Mouse (Mus musculus) forelimb bud, embryonic 11.5 days (tissue): ENCODE data around the gene Fhl3.
A peak's percentile ranks its signal among the peaks of the same experiment; 100 is the strongest.

ENCODE experiments used
- DNase-seq: peaks from one replicate; pipeline ENCODE4 v3.0.0-alpha.2; 2012; ENCODE audit warnings: low read depth, low spot score

Gene Fhl3

DNA sequence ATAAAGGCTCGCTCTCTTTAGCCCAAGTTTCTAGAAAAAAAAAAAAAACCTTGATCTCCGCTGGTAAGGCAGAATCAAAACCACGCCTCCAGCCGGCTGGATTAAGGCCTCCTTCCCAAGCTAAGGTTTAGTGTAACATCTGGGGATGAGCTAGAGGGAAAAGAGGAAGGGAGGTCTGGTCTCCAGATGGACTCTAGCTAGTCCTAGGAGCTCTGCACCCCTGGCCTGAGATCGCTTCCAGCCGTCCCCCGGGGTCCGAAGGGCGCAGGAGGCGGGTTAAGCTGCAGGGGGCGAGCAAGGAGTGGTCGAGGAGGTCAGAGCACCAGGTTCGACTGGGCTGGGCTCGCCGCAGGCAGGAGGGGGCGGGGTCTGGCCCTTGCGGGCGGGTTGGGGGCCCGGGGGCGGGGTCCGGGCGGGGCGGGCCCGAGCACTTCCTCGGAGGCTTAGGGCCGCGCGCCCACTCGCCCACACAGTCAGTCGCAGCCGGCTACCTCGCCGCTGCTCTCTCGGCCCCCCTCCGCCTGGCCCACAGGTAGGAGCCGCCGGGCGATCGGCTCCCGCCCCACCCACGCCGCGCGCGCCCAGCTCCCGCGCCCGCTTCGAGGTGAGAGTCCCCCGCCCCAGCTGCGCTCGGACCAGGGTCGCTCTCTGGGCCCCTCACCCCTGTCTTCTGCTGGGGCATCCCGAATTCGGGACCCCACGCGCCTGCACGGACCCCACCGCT lies at the start of gene Fhl3:
Fhl3 (plus strand) TSS at position 454 of the 724 bp plus-strand sequence.
- DNase-seq, result peak; percentile 86

DNA sequence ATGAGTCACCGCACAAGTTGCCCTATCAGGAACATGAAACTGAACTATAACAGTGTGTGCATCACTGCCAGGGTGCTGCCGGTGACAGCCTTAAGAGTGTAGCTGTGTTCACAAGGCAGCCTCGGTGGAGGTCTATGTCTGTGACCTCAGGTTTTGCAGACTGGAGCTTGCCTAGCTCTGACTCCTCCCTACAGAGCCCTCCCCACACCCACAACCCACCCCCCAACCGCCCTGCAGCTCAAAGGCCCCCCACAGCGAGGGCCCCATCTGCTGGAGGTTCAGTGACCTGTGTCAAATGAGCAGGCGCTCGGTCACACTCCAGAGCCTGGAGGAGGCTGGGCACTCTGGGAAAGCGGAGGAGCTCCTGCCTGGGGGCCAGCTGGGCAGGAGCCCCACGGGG lies 47.6 kb upstream of the Fhl3 start:
- no peak for DNase-seq

DNA sequence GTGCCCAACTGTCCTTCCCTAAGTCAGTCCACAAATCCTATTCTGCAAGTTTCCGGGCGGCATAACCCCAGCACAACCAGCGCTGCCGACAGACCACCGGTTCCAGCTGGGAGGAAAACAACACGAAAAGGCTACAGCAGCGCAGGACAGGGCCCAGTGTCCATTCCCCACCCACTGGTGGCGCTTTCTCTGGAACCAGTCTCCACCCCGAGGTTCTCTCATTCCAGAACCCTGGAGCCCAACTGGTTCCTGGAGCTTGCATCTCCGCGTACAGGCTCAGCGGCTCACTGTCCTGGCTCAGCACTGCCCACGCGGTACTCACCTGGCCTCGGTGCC lies 44.0 kb upstream of the Fhl3 start, which contains the start of gene Pou3f1:
Pou3f1 (plus strand) TSS at position 290 of the 336 bp plus-strand sequence.
- DNase-seq, result no peak

DNA sequence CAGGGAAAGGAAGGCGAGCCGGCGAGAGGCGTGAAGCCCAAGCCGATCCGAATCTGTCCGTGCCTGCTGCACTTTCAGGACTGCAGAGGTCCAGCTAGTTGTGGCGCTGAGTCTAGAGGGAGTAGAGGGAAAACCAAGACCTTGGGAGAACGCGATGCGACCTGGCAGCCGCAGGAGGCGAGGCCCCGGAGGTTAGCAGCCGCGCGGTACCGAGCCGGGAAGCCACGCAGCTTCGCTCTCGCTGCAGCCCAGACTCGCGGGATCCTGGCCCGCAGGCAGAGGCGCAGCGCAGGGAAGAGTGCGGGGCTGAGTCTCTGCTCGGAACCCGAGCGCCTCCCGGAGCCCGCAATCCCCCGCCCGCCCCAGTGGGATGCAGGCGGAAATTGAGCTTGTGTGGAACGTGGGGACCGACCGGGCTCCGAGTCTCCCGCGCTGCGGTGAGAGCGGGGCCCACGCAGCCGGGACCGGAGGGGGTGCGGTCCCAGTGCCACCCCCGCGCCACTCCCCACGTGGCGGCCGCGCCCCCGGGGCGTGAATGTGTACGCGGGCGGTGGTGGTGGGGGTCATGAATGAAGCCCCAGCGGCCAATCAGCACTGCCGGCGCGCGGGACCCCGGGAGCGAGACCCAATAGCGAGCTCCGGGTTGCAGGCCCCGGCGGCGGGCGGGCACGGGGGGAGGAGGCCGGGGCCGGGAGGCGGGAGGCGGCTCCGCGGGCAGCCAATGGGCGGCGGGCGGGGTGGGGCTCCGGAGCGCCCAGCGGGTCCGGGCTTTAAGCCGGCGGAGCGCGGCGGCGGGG lies 43.4 kb upstream of the Fhl3 start:
- DNase-seq, result peak; percentile 73

DNA sequence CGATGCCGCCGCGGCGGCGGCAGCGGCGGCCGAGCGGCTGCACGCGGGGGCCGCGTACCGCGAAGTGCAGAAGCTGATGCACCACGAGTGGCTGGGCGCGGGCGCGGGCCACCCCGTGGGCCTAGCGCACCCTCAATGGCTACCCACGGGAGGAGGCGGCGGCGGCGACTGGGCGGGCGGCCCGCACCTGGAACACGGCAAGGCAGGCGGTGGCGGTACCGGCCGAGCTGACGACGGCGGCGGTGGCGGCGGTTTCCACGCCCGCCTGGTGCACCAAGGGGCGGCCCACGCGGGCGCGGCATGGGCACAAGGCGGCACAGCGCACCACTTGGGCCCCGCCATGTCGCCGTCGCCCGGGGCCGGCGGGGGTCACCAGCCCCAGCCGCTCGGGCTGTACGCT lies 42.7 kb upstream of the Fhl3 start:
- DNase-seq, result no peak

DNA sequence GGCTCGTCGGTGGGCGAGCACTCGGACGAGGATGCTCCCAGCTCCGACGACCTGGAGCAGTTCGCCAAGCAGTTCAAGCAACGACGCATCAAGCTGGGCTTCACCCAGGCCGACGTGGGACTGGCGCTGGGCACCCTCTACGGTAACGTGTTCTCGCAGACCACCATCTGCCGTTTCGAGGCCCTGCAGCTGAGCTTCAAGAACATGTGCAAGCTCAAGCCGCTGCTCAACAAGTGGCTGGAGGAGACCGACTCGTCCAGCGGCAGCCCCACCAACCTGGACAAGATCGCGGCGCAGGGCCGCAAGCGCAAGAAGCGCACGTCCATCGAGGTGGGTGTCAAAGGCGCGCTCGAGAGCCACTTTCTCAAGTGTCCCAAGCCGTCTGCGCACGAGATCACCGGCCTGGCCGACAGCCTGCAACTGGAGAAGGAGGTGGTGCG lies 42.1 kb upstream of the Fhl3 start:
- DNase-seq, result no peak

DNA sequence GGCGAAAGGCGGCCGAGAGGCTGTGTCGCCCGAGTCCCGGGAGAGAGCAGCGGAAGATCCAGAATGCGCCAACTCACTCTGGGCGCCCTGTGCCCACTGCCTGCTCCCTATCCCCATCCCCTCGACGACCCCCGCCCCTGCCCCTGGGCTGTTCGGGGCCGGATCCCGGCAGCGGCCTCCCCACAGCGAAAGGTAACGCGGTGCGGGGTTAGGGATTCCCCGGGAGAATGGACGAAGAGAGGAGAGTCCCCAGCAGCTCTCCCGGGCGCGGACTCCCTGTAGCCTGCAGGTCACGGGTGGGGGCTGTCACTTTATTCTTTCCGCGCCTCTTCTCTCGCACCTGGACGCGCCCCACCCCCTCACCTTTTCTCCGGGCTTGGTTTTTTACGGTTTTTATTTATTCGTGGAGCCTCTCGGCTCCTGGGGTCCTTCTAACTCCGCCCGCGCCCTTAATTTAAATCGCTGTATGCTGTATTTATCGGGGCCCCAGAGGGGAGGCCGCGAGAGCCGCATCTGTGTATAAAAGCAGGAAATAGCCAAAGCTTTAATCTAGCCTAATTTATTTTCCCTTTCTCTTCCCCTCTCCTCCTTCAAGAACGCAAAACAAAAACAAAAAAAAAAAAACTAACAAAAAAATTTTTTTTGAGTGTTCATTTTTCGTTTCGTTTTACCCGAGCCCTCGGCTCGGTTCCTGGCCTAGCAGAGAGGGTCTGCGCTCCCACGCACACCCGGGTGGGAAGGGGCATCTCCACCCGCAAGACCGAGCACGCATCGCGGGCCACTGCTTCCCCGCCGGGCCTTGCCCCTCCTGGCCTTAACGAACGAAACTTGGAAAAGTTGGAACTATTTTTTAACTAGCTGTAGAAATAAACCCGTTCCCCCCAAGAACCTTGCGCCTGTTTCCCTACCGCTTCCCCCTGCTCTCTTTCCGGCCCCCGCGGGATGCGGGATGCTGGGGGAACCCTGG lies 41.0 kb upstream of the Fhl3 start:
- no peak for DNase-seq

DNA sequence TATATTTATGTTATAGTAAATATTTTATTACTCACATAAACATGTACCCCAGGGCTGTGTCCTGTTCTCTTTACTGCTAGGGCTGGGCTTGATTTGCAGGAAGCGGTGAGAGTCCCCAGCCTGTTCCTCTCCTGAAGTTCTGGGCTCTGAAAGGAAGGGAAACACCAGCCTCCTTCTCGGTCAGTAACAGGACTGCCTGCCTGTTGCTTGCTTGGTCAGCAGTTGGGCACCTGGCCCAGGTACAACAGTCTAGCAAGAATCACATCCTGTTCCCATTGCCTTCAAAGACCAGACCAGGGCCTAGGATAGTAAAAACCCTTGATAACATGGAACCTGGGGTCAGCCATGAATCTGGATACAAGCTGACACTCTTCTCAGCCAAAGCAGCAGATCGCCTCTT lies 39.9 kb upstream of the Fhl3 start:
- DNase-seq, result no peak

DNA sequence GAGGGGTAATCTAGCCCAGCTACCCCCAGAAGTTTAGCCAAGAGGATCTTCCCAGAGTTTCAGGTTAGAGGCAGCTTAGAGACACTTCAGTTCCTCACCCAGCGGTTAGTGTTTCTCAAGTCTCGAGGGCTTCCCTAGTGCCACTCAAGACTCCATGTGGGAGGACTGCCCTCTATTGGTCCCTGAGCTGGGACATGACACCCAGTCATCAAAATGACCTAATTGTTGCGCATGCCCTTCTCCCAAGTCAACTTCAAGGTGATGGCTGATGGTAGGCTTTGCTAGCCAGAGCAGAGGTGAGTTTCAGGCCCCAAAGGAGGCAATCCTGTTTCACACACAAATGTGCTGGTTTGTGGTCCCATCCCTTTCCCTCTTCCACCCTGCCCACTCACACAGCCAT lies 37.5 kb upstream of the Fhl3 start:
- DNase-seq, result no peak

DNA sequence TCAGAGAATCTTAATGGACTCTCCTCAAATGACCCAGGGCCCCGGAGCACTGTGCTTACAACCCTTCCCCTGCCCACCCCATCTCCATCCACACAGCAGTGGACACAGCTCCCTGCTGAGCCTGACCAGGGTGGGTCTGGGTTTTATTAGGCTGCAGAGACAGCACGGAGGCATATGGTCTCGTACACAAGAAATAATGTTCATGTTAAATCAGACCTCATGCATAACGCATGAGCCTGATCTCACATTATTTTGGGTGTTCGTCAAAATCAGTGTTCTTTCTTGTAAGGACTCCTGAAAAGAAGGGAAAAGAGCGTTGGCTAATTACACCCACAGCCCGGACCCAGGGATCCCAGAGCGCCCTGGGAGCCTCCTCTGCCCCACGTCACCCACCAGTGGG lies 36.3 kb upstream of the Fhl3 start:
- DNase-seq, result no peak

DNA sequence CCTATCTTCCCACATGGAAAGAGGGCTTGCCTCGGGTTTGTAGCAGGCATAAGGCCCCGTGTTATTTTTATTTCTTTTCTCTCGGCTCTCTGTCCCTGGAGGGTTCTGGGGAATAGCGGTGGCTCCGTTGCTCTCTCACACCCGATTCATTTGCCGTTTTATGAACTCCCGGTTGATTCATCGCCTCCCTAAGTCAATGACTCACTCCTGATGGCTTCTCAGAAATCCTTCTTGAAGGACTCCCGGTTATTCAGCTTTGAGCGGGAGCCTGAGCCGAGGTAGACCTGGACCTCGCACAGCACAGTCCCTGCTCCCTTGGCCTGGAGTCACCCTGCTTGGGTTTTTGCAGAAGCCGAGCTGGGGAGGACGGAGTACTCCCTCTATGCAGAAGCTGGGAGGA lies 35.9 kb upstream of the Fhl3 start:
- no peak for DNase-seq

DNA sequence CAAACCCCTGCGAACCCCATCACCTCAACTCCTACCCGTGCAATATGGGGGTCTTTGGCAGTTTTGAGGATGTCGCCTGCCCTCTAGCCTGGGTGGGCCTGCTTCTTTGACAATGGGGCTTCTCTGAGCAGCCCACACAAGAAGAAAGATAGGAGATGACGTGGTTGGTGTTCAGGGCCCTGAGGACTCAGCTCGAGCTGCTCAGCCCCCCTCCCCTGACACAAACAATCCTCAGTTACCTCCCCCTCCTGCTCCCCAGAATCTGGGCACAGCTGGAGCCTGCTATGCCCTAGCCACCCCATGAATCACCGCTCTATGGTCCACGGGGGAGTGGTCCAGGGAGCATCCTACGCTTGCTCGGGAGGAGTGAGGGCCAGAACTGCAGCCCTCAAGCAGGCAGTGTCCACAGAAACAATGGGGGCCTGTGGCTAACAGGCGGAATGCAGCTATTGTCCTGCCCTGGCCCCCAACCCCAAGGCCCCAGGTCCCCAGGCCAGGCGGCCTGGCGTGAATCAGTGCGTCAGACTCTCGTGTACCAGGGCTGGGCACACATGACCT lies 32.9 kb upstream of the Fhl3 start:
- DNase-seq, result no peak

DNA sequence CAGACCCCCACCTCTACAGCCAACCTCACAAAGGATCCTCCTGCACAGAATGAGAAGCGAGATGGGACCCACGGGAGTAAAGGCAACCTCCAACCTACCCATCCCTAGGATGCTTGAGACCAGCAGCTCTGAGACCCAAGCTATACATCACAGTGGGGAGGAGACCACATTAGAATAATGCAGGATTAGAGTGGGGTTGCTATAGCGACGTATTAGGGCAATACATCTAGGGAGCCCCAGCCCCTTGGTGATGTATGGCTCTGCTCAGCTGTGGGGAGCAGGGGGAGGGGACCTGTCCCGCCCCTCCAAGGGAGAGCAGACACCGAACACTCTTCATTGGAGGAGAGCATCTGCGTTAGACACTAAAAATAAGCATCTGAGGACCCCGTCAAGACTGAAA lies 32.4 kb upstream of the Fhl3 start:
- no peak for DNase-seq

DNA sequence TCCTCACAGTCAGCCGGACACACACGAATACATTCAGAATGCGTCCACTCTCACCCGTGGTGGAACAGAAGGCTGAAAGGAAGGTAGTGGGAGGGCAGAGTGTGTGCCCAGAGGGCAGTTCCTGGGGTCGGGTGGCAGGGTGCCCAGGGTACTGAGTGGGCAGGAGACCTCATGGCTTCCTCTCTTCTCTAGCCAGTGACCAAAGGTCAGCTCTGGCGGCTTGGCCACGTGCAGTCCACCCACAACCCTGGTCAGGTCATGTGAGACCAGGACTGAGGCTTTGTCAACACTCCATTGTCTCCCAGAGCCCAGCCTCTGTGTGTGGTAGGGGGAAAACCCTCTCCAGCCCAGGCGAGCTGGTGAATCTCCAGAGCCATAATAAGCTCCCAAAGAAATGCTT lies 30.3 kb upstream of the Fhl3 start:
- DNase-seq, result no peak

DNA sequence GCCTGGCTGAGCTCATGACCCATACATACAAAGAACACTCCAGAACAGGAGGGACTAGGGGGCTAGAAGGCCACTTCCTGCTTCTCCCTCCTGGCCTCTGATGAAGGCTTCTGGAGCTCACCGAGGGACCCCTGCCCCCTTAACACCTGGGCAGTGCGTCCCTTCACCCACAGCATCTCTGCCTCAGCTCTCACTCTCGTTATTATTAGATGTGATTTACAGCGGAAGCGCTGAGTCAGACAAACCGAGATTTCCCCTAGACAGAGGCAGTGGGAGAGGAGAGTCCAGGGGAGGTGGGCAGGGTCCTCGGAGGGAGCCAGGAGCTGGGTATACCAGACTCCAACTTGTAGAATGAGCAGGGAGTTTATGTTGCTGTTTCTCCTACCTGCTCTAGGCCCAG lies 28.9 kb upstream of the Fhl3 start:
- DNase-seq, result no peak

DNA sequence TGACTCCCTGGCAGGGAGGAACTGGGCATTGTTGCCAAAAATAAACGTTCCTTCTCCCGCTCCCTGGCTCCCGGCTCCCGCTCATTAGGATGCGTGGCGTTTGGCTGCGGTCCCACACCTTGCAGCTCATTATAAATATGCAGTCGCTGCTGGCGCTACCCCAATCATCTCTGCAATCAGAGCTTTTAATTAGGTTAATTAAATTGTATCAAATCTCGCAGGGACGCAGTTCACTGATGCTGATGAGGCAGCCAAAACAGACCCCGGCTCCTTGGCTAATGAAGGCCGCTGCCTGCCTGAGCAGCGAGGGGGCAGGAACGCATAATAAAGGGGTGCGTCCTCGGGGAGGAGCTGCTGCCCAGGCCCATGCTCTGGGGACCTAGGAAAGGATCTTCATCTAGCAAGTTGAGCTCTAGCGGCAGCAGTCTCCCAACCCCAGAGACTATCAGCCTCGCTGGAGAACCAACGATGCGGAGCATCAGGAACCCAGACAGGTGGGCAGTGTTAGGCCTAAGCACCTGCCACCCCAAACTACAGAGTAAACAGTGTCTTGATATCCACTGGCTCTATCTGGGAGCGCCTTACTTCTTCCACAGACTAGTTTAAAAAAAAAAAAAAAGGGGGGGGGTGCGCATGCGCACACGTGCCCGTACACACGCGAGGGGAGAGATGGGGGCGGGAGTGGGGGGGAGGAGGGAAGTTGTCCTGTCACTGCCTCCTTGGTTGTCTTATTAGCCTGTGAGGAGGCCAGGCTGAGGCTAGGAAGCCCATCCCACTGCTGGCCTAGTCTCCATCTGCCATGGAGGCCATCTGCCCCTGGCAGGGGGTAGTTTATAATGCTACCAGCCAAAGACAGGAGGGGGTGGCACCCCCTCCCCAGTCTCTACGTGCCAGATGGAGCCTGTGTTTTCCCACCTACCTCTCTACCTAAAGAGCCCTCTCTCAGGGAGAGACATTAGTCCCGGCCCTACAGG lies 27.9 kb upstream of the Fhl3 start:
- DNase-seq, result no peak

DNA sequence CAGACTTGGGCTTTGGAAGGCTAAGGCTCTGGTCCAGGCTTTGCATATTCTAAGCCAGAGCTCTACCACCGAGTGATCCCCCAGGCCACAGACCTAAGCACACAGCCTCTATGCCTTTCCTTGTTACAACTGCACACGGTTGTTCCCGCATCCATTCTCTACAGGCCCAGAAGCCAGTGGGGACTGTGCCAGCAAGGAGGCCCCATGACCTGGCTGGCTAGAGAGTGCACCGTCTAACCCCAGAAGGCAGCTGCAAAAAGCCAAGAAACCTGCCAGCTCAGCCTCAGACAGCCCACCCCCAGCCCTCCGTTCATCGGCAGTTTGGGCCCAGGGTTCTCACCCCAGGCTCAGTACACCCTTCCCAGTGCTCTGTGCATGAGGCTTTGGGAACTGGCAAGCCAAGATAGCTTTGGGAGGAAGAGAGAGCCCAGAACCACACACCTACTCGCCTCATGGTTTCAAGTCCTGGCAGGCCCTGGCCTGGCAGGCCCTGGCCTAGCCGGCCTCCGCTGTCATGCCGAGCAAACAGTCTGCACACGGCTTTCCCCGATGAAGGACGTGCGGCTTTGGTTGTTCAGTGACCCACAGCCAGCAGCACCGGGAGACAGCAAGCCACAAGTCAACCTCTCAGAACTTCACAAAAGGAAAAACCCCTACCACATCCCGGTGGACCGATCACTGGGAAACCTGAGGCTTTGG lies 26.0 kb upstream of the Fhl3 start:
- DNase-seq, result no peak

DNA sequence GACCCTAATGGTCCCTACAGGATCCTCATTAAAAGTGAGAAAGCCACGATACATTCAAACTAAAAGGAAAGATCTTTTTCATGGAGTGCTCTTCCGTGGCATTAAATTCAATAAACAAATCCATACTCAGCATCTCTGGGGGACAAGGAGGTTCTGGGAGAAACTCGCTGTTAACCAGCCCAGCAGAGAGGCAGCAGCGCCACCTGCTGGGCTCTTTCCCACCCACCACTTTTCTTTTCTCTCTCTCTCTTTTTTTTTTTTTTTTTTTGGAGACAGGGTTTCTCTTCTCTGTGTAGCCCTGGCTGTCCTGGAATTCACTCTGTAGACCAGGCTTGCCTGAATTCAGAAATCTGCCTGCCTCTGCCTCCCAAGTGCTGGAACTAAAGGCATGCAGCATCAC lies 25.5 kb upstream of the Fhl3 start:
- peak; percentile 87 for DNase-seq

DNA sequence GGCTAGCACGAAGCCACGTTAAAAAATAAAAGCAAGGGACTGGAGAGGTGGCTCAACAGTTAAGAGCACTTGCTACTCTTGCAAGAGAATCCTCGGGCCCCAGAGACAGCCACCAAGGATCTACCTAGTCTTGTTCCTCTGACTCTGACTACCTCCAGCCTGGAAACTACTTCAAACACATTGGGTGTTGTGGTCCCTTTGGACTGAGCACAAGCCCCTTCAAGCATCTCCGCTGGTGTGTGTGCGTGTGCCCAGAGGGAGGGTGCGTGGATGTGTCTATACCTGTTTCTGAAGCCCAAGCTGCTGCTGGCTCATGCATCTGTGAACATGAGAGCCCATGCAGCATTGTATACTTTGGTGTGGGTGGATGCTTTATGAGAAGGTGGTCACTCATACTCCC lies 24.5 kb upstream of the Fhl3 start:
- no peak for DNase-seq

DNA sequence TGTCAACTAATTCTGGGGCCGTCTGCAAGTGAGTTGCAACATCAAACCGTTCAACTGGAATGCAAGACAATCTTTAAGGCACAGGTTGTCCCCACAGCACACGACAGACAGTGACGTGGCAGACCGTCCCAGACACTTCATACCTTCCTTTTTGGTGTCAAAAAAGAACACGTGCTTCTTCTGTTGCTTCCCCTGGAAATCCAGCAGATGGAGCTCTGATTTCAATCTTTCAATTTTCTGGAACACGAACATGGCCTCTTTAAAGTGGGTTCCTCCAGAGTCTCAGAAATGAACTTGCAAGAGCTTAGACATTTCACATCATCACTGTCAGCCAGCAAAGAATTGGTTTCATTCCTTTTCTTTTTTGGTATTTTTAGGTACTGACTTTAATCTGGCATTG lies 18.2 kb upstream of the Fhl3 start:
- no peak for DNase-seq
